Mouse (Mus musculus) 3T3-L1 (cell line): ENCODE data around the gene Klf5.

Experiments used
- DNase-seq: peaks from one replicate; pipeline ENCODE4 v3.0.0-alpha.2; 2015; ENCODE audit warnings: low read depth, low spot score

Klf5 gene

GRCm38 (mm10) chr14:99309606-99310005 lies 11.1 kb downstream of the Klf5 start:
- DNase-seq, result no peak

GRCm38 (mm10) chr14:99310358-99310757 lies 11.9 kb downstream of the Klf5 start:
- no peak for DNase-seq

DNA sequence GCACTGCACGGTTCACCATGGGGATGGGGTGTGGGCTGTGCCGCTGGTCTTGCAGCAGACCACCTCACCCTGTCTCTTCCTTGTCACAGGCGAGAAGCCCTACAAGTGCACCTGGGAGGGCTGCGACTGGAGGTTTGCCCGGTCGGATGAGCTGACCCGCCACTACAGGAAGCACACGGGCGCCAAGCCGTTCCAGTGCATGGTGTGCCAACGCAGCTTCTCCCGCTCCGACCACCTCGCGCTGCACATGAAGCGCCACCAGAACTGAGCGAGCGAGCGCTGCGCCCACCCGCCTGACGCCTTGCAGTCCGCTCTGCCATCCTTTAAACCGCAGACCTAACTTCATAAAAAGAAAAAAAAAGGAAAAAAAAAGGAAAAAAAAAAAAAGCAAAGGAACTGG lies 14.6 kb downstream of the Klf5 start:
- DNase-seq, result no peak

GRCm38 (mm10) chr14:99316275-99316674 lies 17.8 kb downstream of the Klf5 start:
- DNase-seq, result no peak

GRCm38 (mm10) chr14:99320736-99321135 lies 22.2 kb downstream of the Klf5 start:
- no peak for DNase-seq

DNA sequence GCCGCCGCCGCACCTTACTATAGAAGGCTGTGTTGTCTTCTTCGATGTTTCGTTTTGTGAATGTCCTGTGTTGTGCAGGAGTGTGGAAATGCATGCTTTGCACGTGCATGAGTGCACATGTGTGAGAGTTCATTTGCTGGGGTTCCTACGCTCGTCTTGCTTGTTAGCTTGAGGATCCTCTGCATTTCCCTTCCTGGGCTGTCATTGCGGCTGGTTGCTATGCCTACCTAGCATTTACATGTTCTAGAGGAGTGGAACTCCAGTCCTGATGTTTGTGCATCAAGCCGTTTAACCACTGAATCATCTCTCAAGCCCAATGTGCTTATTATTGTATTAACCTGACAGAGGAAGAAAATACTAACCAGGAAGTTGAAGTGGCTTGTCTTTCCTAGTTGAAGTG lies 24.9 kb downstream of the Klf5 start:
- no peak for DNase-seq

DNA sequence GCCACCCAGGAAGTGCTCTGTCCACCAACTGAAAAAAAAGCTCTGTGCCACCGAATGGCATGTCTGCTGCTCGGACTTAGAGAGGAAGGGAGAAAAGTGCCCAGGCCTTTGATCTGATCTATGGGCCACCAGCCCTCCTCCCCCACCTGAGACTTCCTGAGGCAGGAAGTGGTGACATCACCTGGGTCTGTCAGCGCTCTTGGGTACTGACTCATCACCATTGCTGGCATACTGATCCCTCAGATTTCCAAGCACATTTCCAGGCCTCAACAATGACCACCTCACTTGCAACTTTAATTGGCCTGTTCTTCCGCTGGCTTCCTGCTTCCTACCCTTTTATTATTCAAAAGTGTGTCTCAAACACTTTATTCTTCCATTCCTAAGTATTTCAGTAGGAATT lies 26.0 kb downstream of the Klf5 start:
- DNase-seq, result peak; percentile 82

DNA sequence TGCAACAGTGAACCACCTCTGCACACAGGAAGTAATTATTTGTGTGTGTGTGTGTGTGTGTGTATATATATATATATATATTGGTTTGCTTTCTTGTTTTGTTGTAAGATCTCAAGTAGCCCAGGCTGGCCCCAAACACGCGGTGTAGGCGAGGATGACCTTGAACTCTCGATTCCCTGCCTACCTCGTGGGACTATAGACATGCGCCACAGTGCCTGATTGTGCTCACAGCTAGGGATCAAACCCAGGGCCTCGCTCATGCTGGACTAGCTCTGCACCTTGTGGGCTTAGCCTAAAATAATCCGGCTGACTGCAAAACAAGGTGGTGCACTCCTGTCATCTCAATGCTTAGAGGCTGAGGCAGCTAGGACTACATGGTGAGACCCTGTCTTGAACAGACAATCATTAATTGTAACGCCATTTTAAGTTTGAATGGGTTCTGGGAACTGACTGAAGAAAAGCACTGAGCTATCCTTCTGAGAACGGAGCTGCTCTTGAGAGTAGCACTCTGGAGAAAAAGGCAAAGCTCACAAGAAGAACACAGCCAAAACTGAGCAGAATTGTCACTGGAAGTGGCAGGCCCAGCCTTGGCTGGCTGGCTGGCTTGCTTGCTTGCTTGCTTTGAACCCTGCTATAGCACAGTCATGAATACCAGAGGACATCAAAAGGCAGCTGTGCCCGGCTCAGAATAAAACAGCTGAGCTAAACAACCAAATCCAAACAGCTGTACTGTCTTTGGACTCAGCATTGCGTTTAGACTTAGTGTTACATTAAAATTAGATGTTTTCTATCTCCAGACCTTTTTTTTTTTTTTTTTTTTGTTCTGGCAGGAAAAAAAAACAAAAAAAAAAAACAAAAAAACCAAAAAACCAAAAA lies 27.3 kb downstream of the Klf5 start:
- DNase-seq, result no peak

DNA sequence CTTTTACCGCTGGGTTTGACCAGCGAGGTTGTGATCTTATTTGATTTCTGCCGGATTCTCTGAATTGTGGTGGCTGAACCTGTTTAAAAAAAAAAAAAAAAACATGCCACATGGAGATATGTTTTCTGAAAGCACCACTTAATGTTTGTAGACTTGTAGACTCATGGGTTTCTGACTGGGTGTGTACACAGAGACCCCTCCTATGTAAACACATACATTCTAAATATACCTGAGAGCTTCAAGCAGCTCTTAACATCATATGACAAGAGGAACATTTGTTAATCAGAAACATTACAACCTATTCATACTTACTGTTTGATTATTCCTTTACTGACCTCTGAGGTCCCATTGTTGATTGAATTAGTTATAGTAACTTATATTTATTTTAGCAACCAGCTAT lies 38.1 kb downstream of the Klf5 start:
- DNase-seq, result no peak

GRCm38 (mm10) chr14:99339021-99339420 lies 40.5 kb downstream of the Klf5 start:
- no peak for DNase-seq

GRCm38 (mm10) chr14:99339681-99340522 lies 41.4 kb downstream of the Klf5 start:
- DNase-seq, result no peak

DNA sequence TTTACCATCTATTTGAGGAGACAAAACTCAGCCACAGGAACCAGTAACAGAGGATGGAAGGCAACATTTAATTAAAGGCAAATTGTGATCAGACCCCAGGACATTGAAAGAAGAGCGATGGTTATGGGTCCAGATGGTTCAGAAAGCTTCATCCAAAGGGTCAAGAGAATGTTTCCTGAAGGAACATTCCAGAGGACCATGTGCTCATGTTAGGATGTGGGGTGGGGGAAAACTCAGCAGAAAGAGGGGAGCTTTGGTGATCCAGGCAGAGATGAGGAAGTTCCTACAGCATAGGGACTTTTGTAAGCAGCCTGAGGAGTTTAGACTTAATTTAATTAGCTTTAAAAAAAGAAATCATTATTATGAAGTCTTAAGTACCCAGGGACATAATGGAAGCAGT lies 42.2 kb downstream of the Klf5 start:
- no peak for DNase-seq

GRCm38 (mm10) chr14:99348175-99348764 lies 49.8 kb downstream of the Klf5 start:
- DNase-seq, result no peak

DNA sequence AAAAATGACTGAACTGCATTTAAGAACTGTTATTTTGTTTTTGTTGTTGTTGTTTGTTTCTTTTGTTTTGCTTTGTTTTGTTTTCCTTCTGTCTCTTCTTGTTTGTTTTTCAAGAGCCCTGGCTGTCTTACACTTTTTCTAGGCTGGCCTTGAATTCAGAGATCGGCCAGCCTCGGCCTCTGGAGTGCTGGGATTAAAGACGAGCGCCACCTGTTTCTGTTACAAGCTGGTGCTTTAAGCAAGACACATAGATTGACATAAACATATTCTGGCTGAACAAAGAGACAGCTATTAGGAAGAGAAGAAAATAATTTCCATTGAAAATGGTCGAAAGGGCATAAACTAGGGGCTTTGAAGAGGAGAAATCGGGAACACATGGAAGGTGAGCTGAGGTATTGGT lies 51.1 kb downstream of the Klf5 start:
- DNase-seq, result no peak

- DNase-seq, result no peak
These were observed 54.5 kb downstream of the Klf5 start for GRCm38 (mm10) chr14:99352989-99353388.

GRCm38 (mm10) chr14:99354046-99354445 lies 55.6 kb downstream of the Klf5 start:
- no peak for DNase-seq

- no peak for DNase-seq
These were observed 56.5 kb downstream of the Klf5 start for GRCm38 (mm10) chr14:99354761-99355609.

GRCm38 (mm10) chr14:99355610-99355870 lies 57.0 kb downstream of the Klf5 start:
- no peak for DNase-seq

DNA sequence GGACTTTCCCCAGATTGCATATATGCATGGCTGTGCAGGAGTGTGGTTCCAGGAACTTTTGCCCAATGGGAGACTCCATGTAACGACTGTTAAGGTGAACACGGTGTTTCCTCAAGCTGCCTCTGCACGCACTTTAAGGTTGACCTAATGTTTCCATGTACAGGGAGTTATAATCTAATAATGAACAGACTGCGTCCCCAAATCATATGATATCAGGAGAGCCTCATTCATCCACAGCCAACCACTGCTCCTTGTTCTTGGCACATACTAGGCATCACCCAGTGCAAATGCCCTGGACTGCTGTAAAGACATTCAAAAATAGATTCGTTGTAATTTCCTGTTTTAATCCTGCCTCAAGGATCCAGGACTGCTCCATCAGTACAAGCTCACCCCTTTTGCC lies 64.5 kb downstream of the Klf5 start:
- no peak for DNase-seq

- no peak for DNase-seq
These were observed 65.7 kb downstream of the Klf5 start for GRCm38 (mm10) chr14:99364007-99364784.
